24 mouse cellular contexts compared by ENCODE assay signal in genomic region chr15:19593746-19594145, GRCm38 (mm10).
A peak's percentile ranks its signal among the peaks of the same experiment; 100 is the strongest.
DNase-seq lines count a peak whose midpoint lies in the region; ATAC-seq lines count a peak whose summit lies in the region.
"Had no signal": no experiment of that assay in that cellular context is flagged by ENCODE, and none has a peak within 500 bp of the region (broad histone marks: within the 10 kb centered on the region; RNA-seq: fewer than 3 reads in every experiment).

No protein-coding gene starts in this region.

- no peaks in the 10 kb centered on the region for H3K4me1 ChIP-seq in limb, embryonic 10.5 days
- H3K4me1 ChIP-seq: embryonic facial prominence, embryonic 15.5 days; heart, embryonic 13.5 days; hindbrain, embryonic 15.5 days; limb, embryonic 13.5 days; lung, embryonic 15.5 days; megakaryocyte, embryonic 14.5 days; midbrain, embryonic 13.5 days had no signal

- no peak overlapping the region for H3K4me3 ChIP-seq in limb, embryonic 10.5 days
- H3K4me3 ChIP-seq: embryonic facial prominence, embryonic 15.5 days; heart, embryonic 13.5 days; hindbrain, embryonic 15.5 days; limb, embryonic 13.5 days; lung, embryonic 15.5 days; megakaryocyte, embryonic 14.5 days; midbrain, embryonic 13.5 days had no signal

- no peaks in the 10 kb centered on the region for H3K9me3 ChIP-seq in limb, embryonic 10.5 days (replicated peaks)
- H3K9me3 ChIP-seq: embryonic facial prominence, embryonic 15.5 days; heart, embryonic 13.5 days; hindbrain, embryonic 15.5 days; limb, embryonic 13.5 days; lung, embryonic 15.5 days; megakaryocyte, embryonic 14.5 days; midbrain, embryonic 13.5 days had no signal

- 94% methylated on average over 2 of the region's 2 CpGs for WGBS in limb, embryonic 10.5 days

- no peaks in the 10 kb centered on the region for H3K27me3 ChIP-seq in limb, embryonic 10.5 days (ENCODE audit: low read depth, poor library complexity, severe bottlenecking)
- H3K27me3 ChIP-seq: embryonic facial prominence, embryonic 15.5 days; heart, embryonic 13.5 days; hindbrain, embryonic 15.5 days; limb, embryonic 13.5 days; lung, embryonic 15.5 days; megakaryocyte, embryonic 14.5 days; midbrain, embryonic 13.5 days had no signal

- H3K27ac ChIP-seq in limb, embryonic 10.5 days, result no peak overlapping the region
- H3K27ac ChIP-seq: embryonic facial prominence, embryonic 15.5 days; heart, embryonic 13.5 days; hindbrain, embryonic 15.5 days; limb, embryonic 13.5 days; lung, embryonic 15.5 days; midbrain, embryonic 13.5 days had no signal

- no peak for DNase-seq in frontal cortex, postnatal 10 days (ENCODE audit: low spot score in 2 of 2)
- peak; percentile 63 for DNase-seq in brain, adult 2 months (ENCODE audit: low read depth, low spot score)
- DNase-seq in brain, embryonic 18.5 days (ENCODE audit: low read depth, low spot score), result peak; percentile 2
- DNase-seq in layer of hippocampus, adult 9-11 months, result peak; percentile 72
- no peak for DNase-seq in limb, embryonic 10.5 days (ENCODE audit: low spot score)
- no peak for DNase-seq in lung, postnatal 4 days
- DNase-seq: adrenal gland, postnatal 14 days; cerebellum, adult 2 months; cerebellum, postnatal 14 days; heart, postnatal 10 days; kidney, adult 11 months; kidney, postnatal 14 days; lung, postnatal 36 days; thymus, postnatal 4 days had no signal

- ATAC-seq in frontal cortex, adult (ENCODE audit: low TSS enrichment), result peak; percentile 50; the same call in 1 of the 2 replicates
- ATAC-seq: CD4-positive, CD25-positive, alpha-beta regulatory T cell, adult 4 months; inflammation-experienced regulatory T-cells, adult 6 months; midbrain, embryonic 13.5 days had no signal

- no peaks in the 10 kb centered on the region for H3K36me3 ChIP-seq in limb, embryonic 10.5 days
- H3K36me3 ChIP-seq: embryonic facial prominence, embryonic 15.5 days; heart, embryonic 13.5 days; hindbrain, embryonic 15.5 days; limb, embryonic 13.5 days; lung, embryonic 15.5 days; midbrain, embryonic 13.5 days had no signal

Comparison
In these comparisons a context has a peak if more than half of its experiments do, and no peak if none do; other contexts are left out.
1. DNase-seq: peak in brain, adult 2 months (single experiment), brain, embryonic 18.5 days (single experiment) and layer of hippocampus, adult 9-11 months (single experiment); none in frontal cortex, postnatal 10 days (0 of 2), limb, embryonic 10.5 days (single experiment) and lung, postnatal 4 days (0 of 2).